Mouse (Mus musculus): ENCODE measurements at regions not wholly inside any gene's neighbourhood (a gene's known extent, or its start where the extent isn't known, plus 50 kb on each side); places are given as distances from the start of the nearest gene placed in this dataset.
"Not testable (repeated sequence)": the region's sequence is repeated elsewhere in the genome, so short reads cannot be mapped to it uniquely, and the experiment has no call there.

DNA sequence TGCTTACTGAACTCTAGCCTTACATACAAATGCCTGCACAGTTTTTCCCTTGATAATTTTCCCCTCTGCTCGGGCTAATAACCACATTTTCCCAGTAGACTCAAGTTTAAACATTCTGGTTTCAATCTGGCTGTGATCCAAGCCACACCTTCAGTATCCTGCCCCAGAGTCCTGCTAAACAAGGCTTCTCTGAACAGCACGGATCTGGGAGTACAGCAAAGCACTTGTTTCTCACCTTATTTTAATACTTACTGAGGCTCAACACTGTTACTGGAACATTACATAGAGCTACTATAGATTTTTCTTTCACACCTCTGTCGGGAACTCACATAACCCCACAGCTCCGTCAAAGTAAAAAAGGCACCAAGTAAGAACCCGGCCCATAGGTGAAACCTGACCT, 114.3 kb upstream of the Ndn start:
- Histone ChIP-seq H3K4me2 (ENCODE audit: low read depth, low read length) (no peak overlapping the region), H3K9ac (replicated peaks) (no peak overlapping the region), H3K9me3 (ENCODE audit: low read length) (no peaks in the 10 kb centered on the region), H3K36me3 (replicated peaks; ENCODE audit: insufficient read depth, low read length) (no peaks in the 10 kb centered on the region), H3K27ac (ENCODE audit: low read depth) (no peak overlapping the region), H3K27me3 (ENCODE audit: insufficient read depth, low read length) (no peaks in the 10 kb centered on the region), H3K4me1 (ENCODE audit: insufficient read depth) (no peaks in the 10 kb centered on the region), H3K4me3 (ENCODE audit: low read depth, low read length) (no peak overlapping the region)
- DNase-seq (no peak), ATAC-seq (no peak)
- no peak for TF ChIP-seq EP300 (IDR thresholded peaks at IDR 0.05; ENCODE audit: low read depth)
- TF ChIP-seq CTCF (IDR thresholded peaks at IDR 0.05; ENCODE audit: low read depth), result no peak
- 58% methylated on average over 5 of the region's 5 CpGs for WGBS (ENCODE audit: insufficient replicate concordance)

DNA sequence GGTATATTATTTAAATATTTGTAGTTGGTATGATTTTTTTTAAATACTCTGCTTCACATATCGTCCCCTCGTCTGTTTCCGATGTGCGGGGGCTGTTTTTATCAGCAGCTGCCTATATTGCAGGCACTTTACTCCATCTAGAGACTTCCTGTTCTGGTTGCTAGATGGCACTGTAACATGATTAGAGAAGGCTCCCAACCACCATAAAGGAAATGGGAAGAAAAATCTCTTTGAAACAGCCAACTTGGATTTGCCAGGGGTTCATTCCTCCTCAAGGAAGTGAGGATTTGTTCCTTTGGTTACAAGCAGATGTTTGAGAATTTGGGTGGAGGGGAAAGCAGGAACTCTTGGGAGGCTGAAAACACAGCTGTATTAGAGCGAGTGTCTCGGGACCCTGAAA, 112.3 kb upstream of the Ndn start:
- WGBS (ENCODE audit: insufficient replicate concordance), result 58% methylated on average over 6 of the region's 6 CpGs
- no peak for DNase-seq
- no peaks in the 10 kb centered on the region for H3K27me3 ChIP-seq (ENCODE audit: insufficient read depth, low read length)
- TF ChIP-seq CTCF (IDR thresholded peaks at IDR 0.05; ENCODE audit: low read depth) (no peak), EP300 (IDR thresholded peaks at IDR 0.05; ENCODE audit: low read depth) (no peak)
- no peaks in the 10 kb centered on the region for H3K4me1 ChIP-seq (ENCODE audit: insufficient read depth)
- no peaks in the 10 kb centered on the region for H3K36me3 ChIP-seq (replicated peaks; ENCODE audit: insufficient read depth, low read length)
- no peak overlapping the region for H3K9ac ChIP-seq (replicated peaks)
- H3K4me2 ChIP-seq (ENCODE audit: low read depth, low read length), result no peak overlapping the region
- no peak overlapping the region for H3K4me3 ChIP-seq (ENCODE audit: low read depth, low read length)
- H3K27ac ChIP-seq (ENCODE audit: low read depth), result no peak overlapping the region
- no peaks in the 10 kb centered on the region for H3K9me3 ChIP-seq (ENCODE audit: low read length)
- no peak for ATAC-seq

DNA sequence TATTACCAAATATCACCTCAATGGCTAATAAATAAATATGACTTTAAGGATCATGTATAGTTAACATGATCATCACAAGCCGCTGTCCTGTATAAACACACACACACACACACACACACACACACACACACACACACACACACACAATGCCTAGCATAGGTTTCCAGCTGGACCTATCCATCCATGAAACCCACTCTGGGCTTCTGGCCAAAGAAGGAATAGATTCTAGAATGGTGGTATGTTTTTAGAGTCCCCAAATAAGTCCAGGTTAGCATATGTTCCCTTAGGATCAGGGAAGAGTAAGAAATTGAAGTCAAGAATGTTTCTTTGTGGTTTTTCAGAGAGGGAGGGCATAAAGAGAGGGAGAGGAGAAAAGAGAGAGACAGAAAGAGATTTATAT, 110.6 kb upstream of the Ndn start:
- Histone ChIP-seq H3K9ac (replicated peaks) (no peak overlapping the region), H3K9me3 (ENCODE audit: low read length) (no peaks in the 10 kb centered on the region), H3K27ac (ENCODE audit: low read depth) (no peak overlapping the region), H3K27me3 (ENCODE audit: insufficient read depth, low read length) (no peaks in the 10 kb centered on the region), H3K4me3 (ENCODE audit: low read depth, low read length) (no peak overlapping the region), H3K4me2 (ENCODE audit: low read depth, low read length) (no peak overlapping the region), H3K36me3 (replicated peaks; ENCODE audit: insufficient read depth, low read length) (no peaks in the 10 kb centered on the region), H3K4me1 (ENCODE audit: insufficient read depth) (no peaks in the 10 kb centered on the region)
- DNase-seq (no peak), ATAC-seq (no peak)
- no peak for TF ChIP-seq CTCF (IDR thresholded peaks at IDR 0.05; ENCODE audit: low read depth)
- no peak for TF ChIP-seq EP300 (IDR thresholded peaks at IDR 0.05; ENCODE audit: low read depth)
- 75% methylated on average over 1 of the region's 1 CpGs for WGBS (ENCODE audit: insufficient replicate concordance)

DNA sequence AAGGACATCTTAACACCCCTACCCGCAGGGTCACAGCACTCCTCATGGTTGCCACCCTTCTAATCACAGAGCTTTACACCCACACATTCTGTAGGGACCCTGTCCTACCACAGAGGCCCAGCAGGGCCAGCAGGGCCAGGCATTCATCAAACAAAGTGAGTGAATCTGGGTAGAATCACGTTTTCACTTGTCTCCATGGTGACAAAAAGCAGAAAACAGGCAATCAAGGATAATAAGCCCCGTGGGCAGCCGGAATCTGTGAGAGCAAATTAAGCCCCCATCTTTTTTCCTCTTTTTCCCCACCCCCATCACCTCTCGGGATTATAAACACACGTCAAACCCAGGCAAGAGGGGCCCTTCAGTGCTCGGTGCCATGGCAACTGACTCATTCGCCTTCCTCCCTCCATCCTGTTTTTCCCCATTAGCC, 84.7 kb upstream of the Ndn start:
- H3K9me3 ChIP-seq (ENCODE audit: low read length), result no peaks in the 10 kb centered on the region
- no peaks in the 10 kb centered on the region for H3K36me3 ChIP-seq (replicated peaks; ENCODE audit: insufficient read depth, low read length)
- ATAC-seq (no peak), DNase-seq (no peak)
- no peaks in the 10 kb centered on the region for H3K4me1 ChIP-seq (ENCODE audit: insufficient read depth)
- no peaks in the 10 kb centered on the region for H3K27me3 ChIP-seq (ENCODE audit: insufficient read depth, low read length)
- no peak overlapping the region for H3K4me2 ChIP-seq (ENCODE audit: low read depth, low read length)
- H3K9ac ChIP-seq (replicated peaks), result no peak overlapping the region
- 38% methylated on average over 8 of the region's 8 CpGs for WGBS (ENCODE audit: insufficient replicate concordance)
- H3K27ac ChIP-seq (ENCODE audit: low read depth), result no peak overlapping the region
- no peak overlapping the region for H3K4me3 ChIP-seq (ENCODE audit: low read depth, low read length)
- TF ChIP-seq CTCF (IDR thresholded peaks at IDR 0.05; ENCODE audit: low read depth), result no peak

DNA sequence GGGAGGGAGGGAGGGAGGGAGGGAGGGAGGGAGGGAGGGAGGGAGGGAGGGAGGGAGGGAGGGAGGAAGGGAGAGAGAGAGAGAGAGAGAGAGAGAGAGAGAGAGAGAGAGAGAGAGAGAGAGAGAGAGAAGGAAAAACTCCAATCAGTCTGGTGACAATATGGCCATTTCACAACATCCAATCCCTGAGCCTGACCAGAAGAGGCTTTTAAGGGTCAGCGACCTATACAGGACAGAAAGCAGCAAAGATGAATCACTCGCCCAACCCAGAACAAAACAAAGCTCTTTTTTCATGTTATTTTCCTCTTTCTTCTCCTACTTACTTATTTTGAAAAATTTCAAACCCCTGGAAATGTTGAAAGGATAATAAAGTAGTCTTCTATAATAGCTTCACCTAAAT, 84.2 kb upstream of the Ndn start:
- not testable (repeated sequence) for H3K27me3 ChIP-seq (ENCODE audit: insufficient read depth, low read length); H3K36me3 ChIP-seq (replicated peaks; ENCODE audit: insufficient read depth, low read length); ATAC-seq; H3K9ac ChIP-seq (replicated peaks); DNase-seq; H3K4me3 ChIP-seq (ENCODE audit: low read depth, low read length); H3K4me1 ChIP-seq (ENCODE audit: insufficient read depth); H3K27ac ChIP-seq (ENCODE audit: low read depth); H3K9me3 ChIP-seq (ENCODE audit: low read length); H3K4me2 ChIP-seq (ENCODE audit: low read depth, low read length)
- 64% methylated on average over 2 of the region's 2 CpGs for WGBS (ENCODE audit: insufficient replicate concordance)

DNA sequence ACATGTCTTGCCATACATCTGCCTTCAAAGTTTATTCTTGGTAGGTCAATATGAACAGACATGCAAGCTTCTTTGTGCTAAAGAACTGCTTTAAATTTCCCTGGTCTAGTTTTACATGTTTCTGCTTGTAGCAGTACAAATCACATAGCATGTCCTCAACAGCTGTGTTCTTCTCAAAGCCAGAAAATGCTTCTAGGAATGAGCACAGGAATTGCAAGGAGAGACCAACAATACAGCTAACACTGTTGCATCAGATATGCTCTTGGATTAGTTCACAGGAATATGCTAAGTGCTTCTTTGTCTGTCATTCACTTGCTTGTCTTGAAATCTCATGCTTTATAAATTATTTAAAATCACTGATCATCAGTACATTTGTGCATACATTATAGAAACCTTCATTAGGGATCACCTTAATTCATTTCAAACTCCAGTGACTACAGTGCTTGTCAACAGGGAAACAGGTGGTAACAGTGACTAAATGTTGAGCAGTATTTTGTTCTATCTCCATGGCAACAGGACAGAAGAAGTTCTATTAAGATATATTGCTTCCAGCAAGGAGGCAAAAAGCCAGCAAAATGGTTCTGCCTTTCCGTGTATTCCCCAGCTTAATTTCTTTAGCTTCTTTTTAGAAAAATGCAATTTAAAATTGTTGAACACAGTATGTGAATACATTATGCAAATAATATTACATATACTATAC, 77.1 kb upstream of the Ndn start:
- DNase-seq, result no peak
- TF ChIP-seq CTCF (IDR thresholded peaks at IDR 0.05; ENCODE audit: low read depth), result no peak
- TF ChIP-seq EP300 (IDR thresholded peaks at IDR 0.05; ENCODE audit: low read depth), result no peak
- ATAC-seq, result no peak

DNA sequence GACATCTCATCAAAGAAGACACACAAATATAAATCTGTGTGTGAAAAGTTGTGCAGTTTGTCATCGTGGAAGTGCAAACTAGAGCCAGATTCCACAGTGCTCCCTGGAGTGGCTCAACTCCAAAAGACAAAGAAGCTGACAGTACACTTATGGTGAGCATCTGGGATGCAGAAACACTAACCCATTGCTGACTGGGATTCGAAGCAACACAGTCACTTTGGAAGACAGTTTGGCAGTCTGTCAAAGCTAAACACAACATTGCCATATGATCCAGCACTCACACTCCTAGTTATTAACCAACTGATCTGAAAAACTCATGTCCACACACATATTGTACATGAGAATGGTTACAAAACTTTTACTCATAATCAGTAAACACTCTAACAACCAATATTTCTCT, 70.2 kb upstream of the Ndn start:
- no peak for ATAC-seq
- TF ChIP-seq CTCF (IDR thresholded peaks at IDR 0.05; ENCODE audit: low read depth), result no peak
- TF ChIP-seq EP300 (IDR thresholded peaks at IDR 0.05; ENCODE audit: low read depth), result no peak
- no peak overlapping the region for H3K27ac ChIP-seq (ENCODE audit: low read depth)

More for the DNA sequence above, 77.1 kb upstream of the Ndn start:
- H3K4me2 ChIP-seq (ENCODE audit: low read depth, low read length), result no peak overlapping the region
- H3K27me3 ChIP-seq (ENCODE audit: insufficient read depth, low read length), result no peaks in the 10 kb centered on the region
- H3K9ac ChIP-seq (replicated peaks), result no peak overlapping the region
- H3K4me1 ChIP-seq (ENCODE audit: insufficient read depth), result no peaks in the 10 kb centered on the region
- H3K36me3 ChIP-seq (replicated peaks; ENCODE audit: insufficient read depth, low read length), result no peaks in the 10 kb centered on the region
- no peak overlapping the region for H3K27ac ChIP-seq (ENCODE audit: low read depth)
- H3K4me3 ChIP-seq (ENCODE audit: low read depth, low read length), result no peak overlapping the region
- WGBS (ENCODE audit: insufficient replicate concordance), result 49% methylated on average over 1 of the region's 1 CpGs
- no peaks in the 10 kb centered on the region for H3K9me3 ChIP-seq (ENCODE audit: low read length)

More for the DNA sequence above, 70.2 kb upstream of the Ndn start:
- Histone ChIP-seq H3K9ac (replicated peaks) (no peak overlapping the region), H3K9me3 (ENCODE audit: low read length) (no peaks in the 10 kb centered on the region; the same call in 1 of the 2 replicates), H3K4me2 (ENCODE audit: low read depth, low read length) (no peak overlapping the region), H3K27me3 (ENCODE audit: insufficient read depth, low read length) (no peaks in the 10 kb centered on the region), H3K4me1 (ENCODE audit: insufficient read depth) (no peaks in the 10 kb centered on the region), H3K4me3 (ENCODE audit: low read depth, low read length) (no peak overlapping the region), H3K36me3 (replicated peaks; ENCODE audit: insufficient read depth, low read length) (no peaks in the 10 kb centered on the region)
- DNase-seq, result no peak
- 55% methylated on average over 2 of the region's 2 CpGs for WGBS (ENCODE audit: insufficient replicate concordance)
